Mouse (Mus musculus) testis, adult 2 months (tissue): ENCODE results near the gene Card9.

Experiments used
- CTCF ChIP-seq: fragments of 200-500 bp; IDR thresholded peaks from 2 replicates; pipeline ENCODE4 v1.5.1; 2012; ENCODE audit warnings: low read depth, mild to moderate bottlenecking, inconsistent platforms, low read length, moderate library complexity; ENCODE audit not compliant: control insufficient read depth, insufficient read depth, insufficient replicate concordance
- POLR2A ChIP-seq: fragments of 200-500 bp; IDR thresholded peaks from 2 replicates; pipeline ENCODE4 v1.6.1; 2012; ENCODE audit warnings: low read depth, mild to moderate bottlenecking, inconsistent platforms, low read length, moderate library complexity; ENCODE audit not compliant: control insufficient read depth

GRCm38 (mm10) chr2:26401023-26401422, 40.3 kb upstream of the Card9 start:
- TF ChIP-seq CTCF, result no peak
- no peak for TF ChIP-seq POLR2A
